Mouse (Mus musculus): ENCODE results near the gene Nfkbid. TPM values are rescaled to one million over a fixed set of nuclear protein-coding genes. Genes with fewer than 3 reads are reported as not detected.

Nfkbid gene
- polyA plus RNA-seq, 1 experiment from 2014 or later = 1.3 TPM

GRCm38 (mm10) chr7:30435156-30435555 lies 13.6 kb downstream of the Nfkbid start:
- WGBS = 56% methylated on average over 9 of the region's 9 CpGs
- Histone ChIP-seq H3K36me3 (ENCODE audit: control insufficient read depth, insufficient read depth, low read length) (no peaks in the 10 kb centered on the region), H3K27ac (ENCODE audit: low read depth, low read length) (no peak overlapping the region), H3K9me3 (ENCODE audit: control insufficient read depth, low read length) (no peaks in the 10 kb centered on the region), H3K27me3 (ENCODE audit: control insufficient read depth, insufficient read depth, low read length) (no peaks in the 10 kb centered on the region), H3K4me1 (replicated peaks; ENCODE audit: control insufficient read depth, insufficient read depth, low read length) (no peaks in the 10 kb centered on the region), H3K9ac (ENCODE audit: low read length) (no peak overlapping the region), H3K4me2 (ENCODE audit: low read depth, low read length, severe bottlenecking) (no peak overlapping the region), H3K4me3 (ENCODE audit: low read depth, low read length) (no peak overlapping the region)
- DNase-seq (ENCODE audit: low spot score) (no peak), ATAC-seq (replicated peaks; ENCODE audit: low FRiP score) (no peak)

DNA sequence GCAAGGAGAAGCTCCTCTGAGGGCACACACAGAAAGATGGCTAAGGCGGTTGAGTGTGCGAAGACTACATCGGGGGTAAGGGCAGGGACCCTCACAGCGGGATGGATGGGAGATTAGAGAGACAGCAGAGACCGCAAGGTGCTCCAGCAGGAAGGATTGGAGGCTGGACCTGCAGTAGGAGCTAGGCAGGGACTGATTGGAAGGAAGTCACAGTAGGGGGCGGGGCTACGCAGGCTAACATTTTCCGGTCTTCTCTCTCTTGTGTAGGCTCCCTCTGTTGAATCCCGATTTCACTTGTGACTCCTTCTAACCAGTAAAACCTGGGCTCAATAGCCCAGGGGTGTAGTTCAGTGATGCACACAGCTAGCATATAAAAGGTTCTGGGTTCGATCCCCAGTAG lies 15.3 kb downstream of the Nfkbid start:
- H3K4me1 ChIP-seq (replicated peaks; ENCODE audit: control insufficient read depth, insufficient read depth, low read length) = no peaks in the 10 kb centered on the region
- H3K4me3 ChIP-seq (ENCODE audit: low read depth, low read length) = no peak overlapping the region
- ATAC-seq (replicated peaks; ENCODE audit: low FRiP score) (no peak), DNase-seq (ENCODE audit: low spot score) (no peak)
- H3K9me3 ChIP-seq (ENCODE audit: control insufficient read depth, low read length) = no peaks in the 10 kb centered on the region
- no peak overlapping the region for H3K27ac ChIP-seq (ENCODE audit: low read depth, low read length)
- no peak overlapping the region for H3K4me2 ChIP-seq (ENCODE audit: low read depth, low read length, severe bottlenecking)
- no peaks in the 10 kb centered on the region for H3K36me3 ChIP-seq (ENCODE audit: control insufficient read depth, insufficient read depth, low read length)
- 16% methylated on average over 10 of the region's 10 CpGs for WGBS
- H3K27me3 ChIP-seq (ENCODE audit: control insufficient read depth, insufficient read depth, low read length) = no peaks in the 10 kb centered on the region
- H3K9ac ChIP-seq (ENCODE audit: low read length) = no peak overlapping the region

- no peak overlapping the region for H3K9ac ChIP-seq (ENCODE audit: low read length)
- no peaks in the 10 kb centered on the region for H3K27me3 ChIP-seq (ENCODE audit: control insufficient read depth, insufficient read depth, low read length)
- peaks cover 5% of the 10 kb centered on the region for H3K4me1 ChIP-seq (replicated peaks; ENCODE audit: control insufficient read depth, insufficient read depth, low read length)
- H3K4me2 ChIP-seq (ENCODE audit: low read depth, low read length, severe bottlenecking) = no peak overlapping the region
- WGBS = 77% methylated on average over 13 of the region's 13 CpGs
- H3K27ac ChIP-seq (ENCODE audit: low read depth, low read length) = no peak overlapping the region
- no peak for DNase-seq (ENCODE audit: low spot score)
- no peaks in the 10 kb centered on the region for H3K36me3 ChIP-seq (ENCODE audit: control insufficient read depth, insufficient read depth, low read length)
- no peaks in the 10 kb centered on the region for H3K9me3 ChIP-seq (ENCODE audit: control insufficient read depth, low read length)
- no peak for ATAC-seq (replicated peaks; ENCODE audit: low FRiP score)
- no peak overlapping the region for H3K4me3 ChIP-seq (ENCODE audit: low read depth, low read length)
Observed at GRCm38 (mm10) chr7:30439734-30440133, 18.2 kb downstream of the Nfkbid start.

DNA sequence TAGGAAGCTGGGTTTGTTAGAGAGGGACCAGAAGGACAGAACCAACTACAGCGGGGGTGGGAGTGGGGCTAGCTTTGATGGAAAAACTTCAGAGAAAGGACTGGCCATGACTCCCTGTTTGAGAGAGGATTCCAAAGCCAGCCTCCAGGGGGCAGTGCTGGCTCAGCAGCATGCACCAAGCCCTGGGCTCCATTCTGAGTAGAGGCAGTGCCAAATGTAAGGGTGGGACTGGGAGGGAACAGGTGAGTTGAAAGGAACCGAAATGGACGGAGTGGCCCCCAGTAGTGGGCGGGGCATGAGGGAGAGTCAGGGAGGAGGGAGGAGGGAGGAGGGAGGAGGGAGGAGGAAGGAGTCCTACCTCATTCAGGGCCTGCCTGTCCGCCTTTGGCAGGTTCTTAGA lies 19.2 kb downstream of the Nfkbid start:
- no peaks in the 10 kb centered on the region for H3K27me3 ChIP-seq (ENCODE audit: control insufficient read depth, insufficient read depth, low read length)
- H3K4me1 ChIP-seq (replicated peaks; ENCODE audit: control insufficient read depth, insufficient read depth, low read length) = peaks cover 5% of the 10 kb centered on the region
- no peak overlapping the region for H3K4me3 ChIP-seq (ENCODE audit: low read depth, low read length)
- ATAC-seq (replicated peaks; ENCODE audit: low FRiP score) = no peak
- peak; percentile 81 for DNase-seq (ENCODE audit: low spot score)
- no peak overlapping the region for H3K4me2 ChIP-seq (ENCODE audit: low read depth, low read length, severe bottlenecking)
- no peak overlapping the region for H3K27ac ChIP-seq (ENCODE audit: low read depth, low read length)
- H3K9ac ChIP-seq (ENCODE audit: low read length) = no peak overlapping the region
- WGBS = 46% methylated on average over 2 of the region's 5 CpGs
- H3K9me3 ChIP-seq (ENCODE audit: control insufficient read depth, low read length) = no peaks in the 10 kb centered on the region
- H3K36me3 ChIP-seq (ENCODE audit: control insufficient read depth, insufficient read depth, low read length) = no peaks in the 10 kb centered on the region

DNA sequence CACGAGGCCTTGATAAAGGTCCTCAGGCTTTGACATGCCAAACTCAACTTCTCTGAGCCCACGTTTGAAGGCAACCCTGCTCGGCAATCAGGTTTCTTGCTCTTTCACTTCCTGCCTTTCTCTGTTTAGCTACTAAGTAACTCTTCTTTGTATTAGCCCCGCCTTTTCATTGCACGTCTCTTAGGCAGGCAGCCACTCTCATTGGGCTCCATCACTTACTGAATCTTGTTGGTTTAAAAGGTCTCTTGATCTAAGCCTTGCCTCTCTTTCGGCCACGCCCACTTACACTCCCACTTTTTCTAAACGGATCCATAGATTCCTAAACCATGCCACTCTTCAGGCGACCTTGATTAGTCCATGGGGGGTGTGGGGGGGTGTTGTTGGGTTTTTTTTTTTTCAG lies 22.2 kb downstream of the Nfkbid start:
- H3K4me3 ChIP-seq (ENCODE audit: low read depth, low read length) = peak overlapping the region; percentile 75; the same call in 1 of the 2 replicates
- no peak for ATAC-seq (replicated peaks; ENCODE audit: low FRiP score)
- peak overlapping the region; percentile 79 for H3K4me2 ChIP-seq (ENCODE audit: low read depth, low read length, severe bottlenecking)
- no peak overlapping the region for H3K9ac ChIP-seq (ENCODE audit: low read length)
- H3K4me1 ChIP-seq (replicated peaks; ENCODE audit: control insufficient read depth, insufficient read depth, low read length) = peaks cover 5% of the 10 kb centered on the region
- no peak for DNase-seq (ENCODE audit: low spot score)
- no peaks in the 10 kb centered on the region for H3K36me3 ChIP-seq (ENCODE audit: control insufficient read depth, insufficient read depth, low read length)
- 19% methylated on average over 9 of the region's 9 CpGs for WGBS
- no peaks in the 10 kb centered on the region for H3K27me3 ChIP-seq (ENCODE audit: control insufficient read depth, insufficient read depth, low read length)
- H3K9me3 ChIP-seq (ENCODE audit: control insufficient read depth, low read length) = no peaks in the 10 kb centered on the region
- H3K27ac ChIP-seq (ENCODE audit: low read depth, low read length) = no peak overlapping the region

- H3K4me3 ChIP-seq (ENCODE audit: low read depth, low read length) = peak overlapping the region; percentile 75
- H3K27me3 ChIP-seq (ENCODE audit: control insufficient read depth, insufficient read depth, low read length) = no peaks in the 10 kb centered on the region
- DNase-seq (ENCODE audit: low spot score) (peak; percentile 89), ATAC-seq (replicated peaks; ENCODE audit: low FRiP score) (peak; percentile 51)
- peak overlapping the region; percentile 74 for H3K9ac ChIP-seq (ENCODE audit: low read length)
- peak overlapping the region; percentile 75 for H3K27ac ChIP-seq (ENCODE audit: low read depth, low read length)
- H3K9me3 ChIP-seq (ENCODE audit: control insufficient read depth, low read length) = no peaks in the 10 kb centered on the region
- WGBS = under 1% methylated on average over 38 of the region's 38 CpGs
- H3K4me2 ChIP-seq (ENCODE audit: low read depth, low read length, severe bottlenecking) = peak overlapping the region; percentile 79
- H3K36me3 ChIP-seq (ENCODE audit: control insufficient read depth, insufficient read depth, low read length) = no peaks in the 10 kb centered on the region
- peaks cover 5% of the 10 kb centered on the region for H3K4me1 ChIP-seq (replicated peaks; ENCODE audit: control insufficient read depth, insufficient read depth, low read length)
Observed at GRCm38 (mm10) chr7:30444154-30444970, 22.8 kb downstream of the Nfkbid start.

- peak; percentile 87 for DNase-seq (ENCODE audit: low spot score)
- peak within 1 kb of the TSS; percentile 75 for H3K27ac ChIP-seq (ENCODE audit: low read depth, low read length)
- peak within 1 kb of the TSS; percentile 79 for H3K4me2 ChIP-seq (ENCODE audit: low read depth, low read length, severe bottlenecking)
- peak; percentile 82 for ATAC-seq (replicated peaks; ENCODE audit: low FRiP score)
- under 1% methylated on average over 69 of the region's 72 CpGs for WGBS
- no peaks in the 10 kb centered on the region for H3K9me3 ChIP-seq (ENCODE audit: control insufficient read depth, low read length)
- no peaks in the 10 kb centered on the region for H3K36me3 ChIP-seq (ENCODE audit: control insufficient read depth, insufficient read depth, low read length)
- no peaks in the 10 kb centered on the region for H3K27me3 ChIP-seq (ENCODE audit: control insufficient read depth, insufficient read depth, low read length)
- peak within 1 kb of the TSS; percentile 74 for H3K9ac ChIP-seq (ENCODE audit: low read length)
- H3K4me3 ChIP-seq (ENCODE audit: low read depth, low read length) = peak within 1 kb of the TSS; percentile 75
- H3K4me1 ChIP-seq (replicated peaks; ENCODE audit: control insufficient read depth, insufficient read depth, low read length) = peaks cover 5% of the 10 kb centered on the region
Observed at GRCm38 (mm10) chr7:30444971-30445751, 23.6 kb downstream of the Nfkbid start, which contains the start of gene Aplp1. Aplp1 (minus strand) TSS chr7:30445535.

GRCm38 (mm10) chr7:30450241-30450640 lies 28.7 kb downstream of the Nfkbid start:
- Histone ChIP-seq H3K27ac (ENCODE audit: low read depth, low read length) (no peak overlapping the region), H3K4me1 (replicated peaks; ENCODE audit: control insufficient read depth, insufficient read depth, low read length) (0 out of 2 replicates have a peak, but pooled peaks cover 3% of the 10 kb centered on the region), H3K36me3 (ENCODE audit: control insufficient read depth, insufficient read depth, low read length) (no peaks in the 10 kb centered on the region), H3K27me3 (ENCODE audit: control insufficient read depth, insufficient read depth, low read length) (peaks cover 29% of the 10 kb centered on the region), H3K4me2 (ENCODE audit: low read depth, low read length, severe bottlenecking) (no peak overlapping the region), H3K9ac (ENCODE audit: low read length) (no peak overlapping the region), H3K9me3 (ENCODE audit: control insufficient read depth, low read length) (no peaks in the 10 kb centered on the region), H3K4me3 (ENCODE audit: low read depth, low read length) (no peak overlapping the region)
- ATAC-seq (replicated peaks; ENCODE audit: low FRiP score) (no peak), DNase-seq (ENCODE audit: low spot score) (no peak)
- 70% methylated on average over 7 of the region's 7 CpGs for WGBS

Measured in forebrain, embryonic 11.5 days (tissue).